ENCODE assay signal across 8 mouse cellular contexts in genomic region chr9:41461742-41462141, GRCm38 (mm10).
DNase-seq lines count a peak whose midpoint lies in the region; ATAC-seq lines count a peak whose summit lies in the region.

No protein-coding gene starts in this region.

- no peaks in the 10 kb centered on the region for H3K4me1 ChIP-seq in liver, embryonic 12.5 days
- peaks cover 5% of the 10 kb centered on the region for H3K4me1 ChIP-seq in limb, embryonic 10.5 days
- no peaks in the 10 kb centered on the region; the same call in 1 of the 2 replicates for H3K4me1 ChIP-seq in midbrain, embryonic 16.5 days (ENCODE audit: control insufficient read depth, insufficient read depth, low read length)

- H3K9ac ChIP-seq in liver, embryonic 12.5 days = no peak overlapping the region
- no peak overlapping the region for H3K9ac ChIP-seq in midbrain, embryonic 16.5 days (ENCODE audit: low read depth, low read length)

- no peak overlapping the region for H3K27ac ChIP-seq in liver, embryonic 12.5 days
- peak overlapping the region; percentile 84 for H3K27ac ChIP-seq in limb, embryonic 10.5 days
- peak overlapping the region; percentile 53 for H3K27ac ChIP-seq in midbrain, embryonic 16.5 days (ENCODE audit: low read length)

- peak; percentile 75 for DNase-seq in liver
- DNase-seq in embryo, embryonic 11.5 days (ENCODE audit: low read depth, low spot score) = peak; percentile 75
- DNase-seq in kidney, adult 18-20 months = peak; percentile 87
- peak; percentile 92 for DNase-seq in limb, embryonic 10.5 days (ENCODE audit: low spot score)
- DNase-seq in spleen, postnatal 10 days (ENCODE audit: low spot score in 2 of 2) = peak; percentile 44 to 76

- no peak overlapping the region for H3K4me3 ChIP-seq in liver, embryonic 12.5 days
- no peak overlapping the region for H3K4me3 ChIP-seq in limb, embryonic 10.5 days
- no peak overlapping the region for H3K4me3 ChIP-seq in midbrain, embryonic 16.5 days (ENCODE audit: low read depth, low read length)

- no peak for ATAC-seq in liver, embryonic 12.5 days
- ATAC-seq in granulocyte monocyte progenitor cell, adult 5-6 weeks (replicated peaks; ENCODE audit: poor library complexity, severe bottlenecking) = peak; percentile 94
- ATAC-seq in midbrain, embryonic 16.5 days = peak; percentile 60; the same call in 1 of the 2 replicates

- no peaks in the 10 kb centered on the region for H3K27me3 ChIP-seq in liver, embryonic 12.5 days (replicated peaks)
- H3K27me3 ChIP-seq in limb, embryonic 10.5 days (ENCODE audit: low read depth, poor library complexity, severe bottlenecking) = no peaks in the 10 kb centered on the region
- H3K27me3 ChIP-seq in midbrain, embryonic 16.5 days (ENCODE audit: control insufficient read depth, insufficient read depth, low read depth, low read length) = no peaks in the 10 kb centered on the region

- H3K9me3 ChIP-seq in liver, embryonic 12.5 days (replicated peaks) = no peaks in the 10 kb centered on the region
- H3K9me3 ChIP-seq in limb, embryonic 10.5 days (replicated peaks) = no peaks in the 10 kb centered on the region
- H3K9me3 ChIP-seq in midbrain, embryonic 16.5 days (replicated peaks; ENCODE audit: control insufficient read depth, low read length, poor library complexity, severe bottlenecking) = no peaks in the 10 kb centered on the region

- WGBS in liver, embryonic 12.5 days (ENCODE audit: insufficient replicate concordance) = 10% methylated on average over 11 of the region's 11 CpGs
- 13% methylated on average over 11 of the region's 11 CpGs for WGBS in limb, embryonic 10.5 days
- 7% methylated on average over 11 of the region's 11 CpGs for WGBS in midbrain, embryonic 16.5 days

- no peaks in the 10 kb centered on the region for H3K36me3 ChIP-seq in liver, embryonic 12.5 days
- H3K36me3 ChIP-seq in limb, embryonic 10.5 days = peaks cover 5% of the 10 kb centered on the region; the same call in 1 of the 2 replicates
- no peaks in the 10 kb centered on the region for H3K36me3 ChIP-seq in midbrain, embryonic 16.5 days (ENCODE audit: control insufficient read depth, insufficient read depth, low read length)

- H3K4me2 ChIP-seq in liver, embryonic 12.5 days = no peak overlapping the region
- H3K4me2 ChIP-seq in midbrain, embryonic 16.5 days (ENCODE audit: low read length) = no peak overlapping the region
